Mouse (Mus musculus) CD4-positive naive resting alpha-beta T cell, adult 76 days (primary cell): Measurements from ENCODE around the gene Skint11. TPM values are rescaled to one million over a fixed set of nuclear protein-coding genes. Genes with fewer than 3 reads are reported as not detected.

Experiments used
- total RNA-seq: library from RNA; stranded (reverse); gene quantifications from one replicate; pipeline ENCODE4 v1.2.4, GENCODE M21; 2023

The Skint11 gene
- not detected for total RNA-seq

GRCm38 (mm10) chr4:114163084-114163483 lies at the start of gene Skint11:
Gene Skint11 (plus strand): TSS chr4:114163384.

Other genes with a start within 250 kb of the Skint11 start
- gene Skint5, start 163.9 kb upstream of the Skint11 start, total RNA-seq = not detected
- 0.12 TPM for gene Trabd2b, start 243.3 kb downstream of the Skint11 start, total RNA-seq